Mouse (Mus musculus) heart, adult 2 months (tissue): ENCODE measurements around the gene Pakap. TPM values are rescaled to one million over a fixed set of nuclear protein-coding genes. Genes with fewer than 3 reads are reported as not detected.

ENCODE experiments used
- DNase-seq, 2 experiments: peaks; one replicate each; pipeline ENCODE4 v3.0.0; 2021
- H3K27ac ChIP-seq: fragments of 200-600 bp; 2 replicates; pipeline ENCODE4 v1.8.1; 2022
- H3K27me3 ChIP-seq: fragments of 200-500 bp; 2 replicates; pipeline ENCODE4 v1.6.1; 2012; ENCODE audit warnings: mild to moderate bottlenecking, low read length, inconsistent platforms, mixed read lengths; ENCODE audit not compliant: control insufficient read depth, insufficient read depth
- H3K36me3 ChIP-seq: fragments of 200-500 bp; 2 replicates; pipeline ENCODE4 v1.6.1; 2012; ENCODE audit warnings: low read length, inconsistent platforms; ENCODE audit not compliant: control insufficient read depth, insufficient read depth
- H3K4me1 ChIP-seq: fragments of 200-500 bp; 2 replicates; pipeline ENCODE4 v1.6.1; 2011; ENCODE audit warnings: low read length; ENCODE audit not compliant: control insufficient read depth, insufficient read depth
- H3K4me3 ChIP-seq: fragments of 200-600 bp; 2 replicates; pipeline ENCODE4 v1.8.1; 2022
- H3K79me2 ChIP-seq: fragments of 200-500 bp; replicated peaks from 2 replicates; pipeline ENCODE4 v1.6.1; 2012; ENCODE audit warnings: mild to moderate bottlenecking, inconsistent platforms, low read length, moderate library complexity, mixed read lengths; ENCODE audit not compliant: control insufficient read depth, insufficient read depth
- H3K9ac ChIP-seq: fragments of 200-500 bp; 2 replicates; pipeline ENCODE4 v1.6.1; 2012; ENCODE audit warnings: low read depth, mild to moderate bottlenecking, control low read depth, inconsistent platforms, low read length, mixed read lengths
- CTCF ChIP-seq: fragments of 200-600 bp; IDR thresholded peaks from 2 replicates; pipeline ENCODE4 v1.8.1; 2022; ENCODE audit warnings: antibody characterized with exemption, mild to moderate bottlenecking, moderate library complexity
- EP300 ChIP-seq: fragments of 200-500 bp; IDR thresholded peaks from 2 replicates; pipeline ENCODE4 v1.6.1; 2011; ENCODE audit warnings: low read depth, low read length, control low read depth; ENCODE audit not compliant: insufficient read depth
- POLR2A ChIP-seq: fragments of 200-500 bp; IDR thresholded peaks from 2 replicates; pipeline ENCODE4 v1.6.1; 2011; ENCODE audit warnings: mild to moderate bottlenecking, low read depth, low read length, control low read depth; ENCODE audit not compliant: insufficient read depth
- WGBS: fragments of 180-500 bp; shearing (Covaris S2); methylation state at CpG from one replicate; pipeline ENCODE4 v1.1.7; 2018; 5-methylcytosine and 5-hydroxymethylcytosine counted together
- intact Hi-C: fragments of 180-260 bp; cut with DNase I; formaldehyde crosslinking; loops from one replicate; pipeline ENCODE4 v1.15.1; 2025
- polyA plus RNA-seq: library from polyadenylated mRNA; depleted of rRNA; stranded (reverse); fragments of >200 nt; gene quantifications from 2 replicates; pipeline ENCODE4 v1.2.3, GENCODE M21; 2012
- total RNA-seq, 2 experiments: library from RNA; stranded (reverse); gene quantifications; 2 replicates each; pipeline ENCODE4 v1.2.3; 2021

The Pakap gene
- total and polyA plus RNA-seq, 3 experiments = 3.3 to 35.2 (median 33.7) TPM

GRCm38 (mm10) chr4:57557102-57557501, 10.9 kb upstream of the Pakap start:
- Histone ChIP-seq H3K36me3 (peaks cover 2% of the 10 kb centered on the region; the same call in 1 of the 2 replicates), H3K9ac (no peak overlapping the region), H3K27me3 (no peaks in the 10 kb centered on the region), H3K4me3 (no peak overlapping the region), H3K27ac (no peak overlapping the region), H3K4me1 (peaks cover 2% of the 10 kb centered on the region), H3K79me2 (no peaks in the 10 kb centered on the region)
- intact Hi-C loops = no loop called here
- WGBS = 21% methylated on average over 2 of the region's 2 CpGs
- DNase-seq = no peak
- no peak for TF ChIP-seq EP300
- no peak for TF ChIP-seq POLR2A
- TF ChIP-seq CTCF = no peak

DNA sequence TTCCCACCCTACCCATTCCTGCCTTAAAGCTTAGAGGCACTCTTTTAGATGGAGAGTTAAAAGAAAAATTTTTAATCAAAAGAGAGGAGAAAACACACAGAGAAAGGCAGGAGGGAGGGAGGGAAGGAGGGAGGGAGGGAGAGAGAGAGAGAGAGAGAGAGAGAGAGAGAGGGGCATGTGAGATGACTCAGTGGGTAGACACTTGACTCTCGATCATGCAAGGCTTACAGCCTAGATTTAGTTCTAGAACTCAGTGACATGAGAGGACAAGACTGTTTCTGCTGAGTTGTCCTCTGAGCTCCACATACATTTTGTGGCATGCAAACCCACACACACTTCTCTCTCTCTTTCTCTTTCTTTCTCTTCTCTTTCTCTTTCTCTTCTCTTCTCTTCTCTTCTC, 8.5 kb upstream of the Pakap start:
- Histone ChIP-seq H3K27ac (no peak overlapping the region), H3K4me3 (no peak overlapping the region), H3K9ac (no peak overlapping the region), H3K4me1 (peaks cover 2% of the 10 kb centered on the region), H3K36me3 (peaks cover 2% of the 10 kb centered on the region; the same call in 1 of the 2 replicates), H3K27me3 (no peaks in the 10 kb centered on the region), H3K79me2 (no peaks in the 10 kb centered on the region)
- DNase-seq = no peak
- 72% methylated on average over 1 of the region's 1 CpGs for WGBS
- intact Hi-C loops = no loop called here
- TF ChIP-seq EP300 (no peak), POLR2A (no peak)

GRCm38 (mm10) chr4:57560010-57560409, 8.0 kb upstream of the Pakap start:
- no peak overlapping the region for H3K9ac ChIP-seq
- H3K79me2 ChIP-seq = no peaks in the 10 kb centered on the region
- peak overlapping the region; percentile 7; the same call in 1 of the 2 replicates for H3K27ac ChIP-seq
- H3K27me3 ChIP-seq = no peaks in the 10 kb centered on the region
- no peak for TF ChIP-seq POLR2A
- no peak for TF ChIP-seq CTCF
- TF ChIP-seq EP300 = no peak
- DNase-seq = no peak
- no peak overlapping the region for H3K4me3 ChIP-seq
- peaks cover 2% of the 10 kb centered on the region for H3K4me1 ChIP-seq
- WGBS = 52% methylated on average over 3 of the region's 3 CpGs
- intact Hi-C loops = loop anchor here (5.0 kb wide), 1 partner anchor 38 kb away; no protein-coding TSS in a partner anchor
- peaks cover 2% of the 10 kb centered on the region; the same call in 1 of the 2 replicates for H3K36me3 ChIP-seq

DNA sequence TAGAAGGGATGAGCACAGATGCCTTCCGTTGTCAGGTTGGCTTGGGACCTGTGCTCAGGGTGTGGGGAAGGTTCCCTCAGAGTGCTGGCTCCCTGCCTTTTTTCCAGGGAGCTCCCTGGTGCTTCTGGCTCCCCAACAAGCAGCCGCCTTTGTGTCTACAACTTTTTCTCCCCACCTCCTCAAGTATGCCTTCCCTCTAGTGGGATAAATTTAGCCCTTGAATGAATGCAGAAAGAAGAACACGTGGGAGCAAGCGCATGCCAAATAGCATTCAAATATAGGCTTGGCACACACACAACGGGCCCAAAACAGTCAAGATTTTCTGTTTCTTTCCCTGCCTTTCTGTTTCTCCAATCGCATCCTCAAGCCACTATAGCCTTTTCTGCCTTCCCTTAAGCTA, 6.9 kb upstream of the Pakap start:
- peaks cover 2% of the 10 kb centered on the region; the same call in 1 of the 2 replicates for H3K36me3 ChIP-seq
- H3K4me3 ChIP-seq = no peak overlapping the region
- no peaks in the 10 kb centered on the region for H3K79me2 ChIP-seq
- WGBS = 34% methylated on average over 6 of the region's 6 CpGs
- peak overlapping the region; percentile 73 for H3K27ac ChIP-seq
- DNase-seq = peak in 1 of 2 experiments; percentile 40
- intact Hi-C loops = loop anchor here (5.0 kb wide), 1 partner anchor 39 kb away; no protein-coding TSS in a partner anchor
- H3K9ac ChIP-seq = peak overlapping the region; percentile 25
- peaks cover 2% of the 10 kb centered on the region for H3K4me1 ChIP-seq
- no peaks in the 10 kb centered on the region for H3K27me3 ChIP-seq
- TF ChIP-seq CTCF = 0 out of 2 replicates have a peak, but pooled peaks have one; percentile 13
- no peak for TF ChIP-seq POLR2A

DNA sequence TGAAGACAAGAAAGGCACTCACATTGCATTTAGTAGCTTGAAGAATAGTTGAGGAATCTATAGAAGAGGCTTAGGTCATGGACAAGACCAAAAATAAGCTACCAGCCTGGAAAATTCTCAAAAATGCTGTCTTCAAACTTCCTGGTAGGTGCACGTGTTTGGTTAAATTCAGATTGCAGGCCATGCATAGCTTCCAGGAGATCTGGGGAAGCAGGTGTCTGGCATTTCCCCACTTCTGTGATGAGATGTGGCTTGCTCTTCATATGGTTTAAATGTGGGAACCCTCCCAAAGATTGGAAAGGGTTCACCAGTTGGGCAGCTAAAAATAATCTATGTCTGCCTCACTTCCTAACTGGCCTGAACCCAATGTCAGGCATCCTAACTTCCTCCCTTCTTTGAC, 2.7 kb upstream of the Pakap start:
- peaks cover 2% of the 10 kb centered on the region; the same call in 1 of the 2 replicates for H3K36me3 ChIP-seq
- WGBS = 58% methylated on average over 1 of the region's 1 CpGs
- no peak for DNase-seq
- no peaks in the 10 kb centered on the region for H3K79me2 ChIP-seq
- no peak overlapping the region for H3K27ac ChIP-seq
- H3K4me1 ChIP-seq = peaks cover 7% of the 10 kb centered on the region
- no peak for TF ChIP-seq CTCF
- no peak for TF ChIP-seq POLR2A
- TF ChIP-seq EP300 = no peak
- no peak overlapping the region for H3K4me3 ChIP-seq
- intact Hi-C loops = no loop called here
- no peaks in the 10 kb centered on the region for H3K27me3 ChIP-seq
- no peak overlapping the region for H3K9ac ChIP-seq

GRCm38 (mm10) chr4:57565811-57566210, 2.2 kb upstream of the Pakap start:
- no peaks in the 10 kb centered on the region for H3K79me2 ChIP-seq
- peaks cover 9% of the 10 kb centered on the region for H3K4me1 ChIP-seq
- no peaks in the 10 kb centered on the region for H3K27me3 ChIP-seq
- DNase-seq = no peak
- WGBS = 61% methylated on average over 2 of the region's 2 CpGs
- TF ChIP-seq EP300 (no peak), CTCF (peak; percentile 44), POLR2A (no peak)
- H3K36me3 ChIP-seq = peaks cover 2% of the 10 kb centered on the region; the same call in 1 of the 2 replicates
- intact Hi-C loops = no loop called here
- H3K27ac ChIP-seq = no peak overlapping the region
- H3K9ac ChIP-seq = no peak overlapping the region
- H3K4me3 ChIP-seq = no peak overlapping the region
